Mouse (Mus musculus) MN1 (cell line): ENCODE data around the gene Tm9sf2.
A peak's percentile ranks its signal among the peaks of the same experiment; 100 is the strongest.
"Not testable (repeated sequence)": the region's sequence is repeated elsewhere in the genome, so short reads cannot be mapped to it uniquely, and the experiment has no call there.

Source experiments
- DNase-seq: peaks from one replicate; pipeline ENCODE4 v3.0.0-alpha.2; 2016; ENCODE audit warnings: low spot score

Tm9sf2 gene

DNA sequence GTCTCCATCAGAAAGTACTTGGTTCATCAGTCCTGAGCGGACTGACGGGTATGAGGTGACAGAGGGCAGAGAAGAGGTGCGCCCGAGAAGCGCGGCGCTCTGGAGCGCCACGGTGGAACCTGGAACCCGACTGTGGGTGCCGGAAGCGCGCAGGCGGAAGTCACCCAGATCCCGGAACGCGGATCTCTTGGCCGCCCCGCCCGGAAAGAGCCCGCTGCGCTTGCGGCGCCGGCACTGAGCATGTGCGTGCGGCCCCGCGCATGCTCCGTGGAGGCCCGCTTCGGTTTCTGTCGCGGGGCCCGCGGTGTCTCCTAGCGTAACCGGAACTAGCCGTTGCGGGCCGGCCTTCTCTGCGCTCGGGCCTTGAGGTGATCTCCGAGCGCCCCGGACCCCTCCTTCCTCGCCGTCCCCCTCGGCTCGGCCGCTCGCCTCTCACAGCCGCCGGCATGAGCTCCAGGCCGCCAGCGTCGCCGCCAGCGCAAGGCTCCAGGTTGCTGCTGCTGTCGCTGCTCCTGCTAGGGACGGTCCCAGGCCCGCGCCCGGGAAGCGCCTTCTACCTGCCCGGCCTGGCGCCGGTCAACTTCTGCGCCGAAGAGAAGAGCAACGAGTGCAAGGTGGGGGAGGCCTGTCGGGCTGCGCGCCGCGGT, at the start of gene Tm9sf2:
Tm9sf2 (plus strand) TSS at position 217 of the 647 bp plus-strand sequence.
- DNase-seq: peak; percentile 93

DNA sequence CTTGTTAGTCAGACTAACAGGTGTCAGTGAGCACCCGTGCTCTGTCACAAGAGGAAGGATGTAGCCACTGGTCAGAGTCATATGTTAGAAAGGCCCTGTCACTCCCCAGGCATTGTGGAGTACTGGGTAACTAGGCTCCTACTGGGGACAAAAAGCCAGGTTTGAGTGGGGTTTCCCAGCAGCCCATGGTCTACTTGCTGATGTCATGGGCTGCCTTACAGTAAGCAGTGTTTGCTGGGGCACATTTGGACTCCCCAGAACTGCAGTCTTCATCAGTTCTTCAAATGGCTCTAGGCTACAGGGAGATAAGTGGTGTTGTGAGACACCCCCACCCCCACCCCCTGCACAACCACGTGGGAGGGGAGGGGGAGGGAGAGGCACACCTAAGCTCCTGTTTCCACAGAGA, 48.9 kb upstream of the Tm9sf2 start:
- DNase-seq: no peak

DNA sequence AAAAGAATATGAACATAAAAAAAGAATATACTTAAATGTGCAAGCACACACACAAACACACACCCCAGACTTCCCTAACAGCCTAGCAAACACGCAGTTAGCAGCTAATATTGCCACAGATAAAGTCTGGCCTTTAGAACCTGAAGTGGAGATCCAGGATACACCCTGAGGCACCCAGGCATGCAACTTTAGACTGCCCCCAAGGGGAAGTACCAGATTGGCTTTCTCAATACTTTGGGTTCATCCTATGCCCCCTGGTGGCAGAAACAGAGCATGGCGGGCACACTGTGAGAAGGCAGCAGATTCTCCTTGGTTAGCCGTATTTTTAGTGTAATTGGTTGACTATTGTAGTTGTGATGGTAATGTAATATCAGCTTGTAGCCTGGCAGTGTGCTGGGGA, 46.2 kb upstream of the Tm9sf2 start:
- DNase-seq: peak; percentile 69

DNA sequence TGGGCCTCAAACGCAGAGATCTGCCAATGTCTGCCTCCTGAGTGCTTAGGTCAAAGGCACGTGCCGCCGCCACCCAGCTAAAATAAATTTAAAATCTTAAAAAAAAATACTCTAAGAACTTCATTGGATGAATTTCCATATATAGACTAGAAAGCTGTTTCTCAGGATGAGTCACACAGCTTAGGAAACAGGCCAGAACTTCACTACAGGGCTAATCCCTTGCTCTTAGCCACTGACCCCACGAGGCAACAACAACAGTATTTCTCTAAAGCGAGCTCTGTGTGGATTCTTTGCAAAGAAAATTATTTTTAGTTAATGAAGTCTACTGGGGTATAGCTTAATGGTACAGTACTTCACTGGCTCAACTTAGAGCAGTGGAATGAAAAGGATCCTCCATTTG, 45.5 kb upstream of the Tm9sf2 start:
- no peak for DNase-seq

DNA sequence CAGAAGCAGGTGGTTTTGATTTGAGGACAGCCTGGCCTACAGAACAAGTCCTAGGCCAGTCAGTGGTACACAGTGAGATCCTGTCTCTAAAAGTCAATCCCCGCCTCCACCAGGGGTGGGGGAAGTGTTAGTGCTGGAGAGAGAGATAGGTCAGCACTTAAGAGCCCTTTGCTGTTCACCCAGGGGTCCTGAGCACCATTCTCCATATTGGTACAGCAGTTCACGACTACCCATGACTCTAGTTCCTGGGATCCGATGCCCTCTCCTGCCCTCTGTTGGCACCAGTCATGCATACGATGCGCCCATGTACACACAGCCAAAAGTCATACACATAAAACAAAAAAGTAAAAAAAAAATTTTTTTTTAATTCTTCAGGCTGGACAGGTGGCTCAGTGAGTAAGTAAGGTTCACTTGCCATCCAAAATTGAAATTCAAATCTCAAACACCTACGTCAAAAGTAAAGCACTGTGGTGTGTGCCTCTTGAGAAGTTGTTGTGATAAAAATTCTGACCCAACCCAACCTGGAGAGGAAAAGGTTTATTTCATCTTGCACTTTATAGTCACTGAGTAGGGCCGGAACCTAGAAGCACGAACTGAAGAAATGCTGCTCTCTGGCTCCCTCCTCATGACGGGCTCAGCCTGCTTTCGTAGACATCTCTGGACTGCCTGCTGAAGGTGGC, 44.3 kb upstream of the Tm9sf2 start:
- no peak for DNase-seq

DNA sequence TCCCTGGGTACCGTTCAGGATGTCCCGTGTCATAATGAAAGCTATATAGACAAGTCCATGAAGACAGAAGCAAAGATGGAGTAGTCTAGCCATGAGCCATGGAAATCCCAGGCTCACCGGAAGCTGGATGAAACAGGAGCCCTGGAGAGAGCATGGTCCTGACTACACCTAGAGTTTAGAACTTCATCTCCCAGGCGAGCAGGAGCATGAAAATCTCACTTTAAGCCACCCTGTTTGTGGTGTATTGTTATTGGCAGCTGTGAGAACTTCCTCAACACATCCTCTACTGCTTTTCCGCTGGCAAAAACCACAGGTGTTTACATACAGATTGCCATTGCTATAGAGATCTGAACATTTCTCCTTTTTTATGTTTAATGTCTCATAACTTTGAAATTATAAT, 43.2 kb upstream of the Tm9sf2 start:
- DNase-seq: no peak

DNA sequence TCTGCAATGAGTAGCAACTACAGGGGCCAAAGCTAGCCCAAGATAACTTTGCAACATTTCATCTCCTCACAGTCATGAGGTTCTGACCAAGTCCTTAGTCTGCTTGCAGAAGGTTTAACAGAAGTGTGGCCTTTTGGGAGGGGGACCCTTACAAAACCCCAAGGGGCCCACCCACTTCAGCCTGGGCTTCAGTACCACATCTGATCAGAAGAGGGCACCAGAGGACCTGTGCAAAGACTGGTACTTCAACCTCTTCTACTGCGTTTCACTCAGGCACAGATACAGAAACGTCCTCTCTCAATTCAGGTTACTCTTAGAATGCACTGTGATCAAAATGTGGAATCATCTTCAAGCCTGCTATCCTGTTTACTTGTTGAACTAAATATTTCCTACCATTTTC, 42.3 kb upstream of the Tm9sf2 start:
- peak; percentile 57 for DNase-seq

DNA sequence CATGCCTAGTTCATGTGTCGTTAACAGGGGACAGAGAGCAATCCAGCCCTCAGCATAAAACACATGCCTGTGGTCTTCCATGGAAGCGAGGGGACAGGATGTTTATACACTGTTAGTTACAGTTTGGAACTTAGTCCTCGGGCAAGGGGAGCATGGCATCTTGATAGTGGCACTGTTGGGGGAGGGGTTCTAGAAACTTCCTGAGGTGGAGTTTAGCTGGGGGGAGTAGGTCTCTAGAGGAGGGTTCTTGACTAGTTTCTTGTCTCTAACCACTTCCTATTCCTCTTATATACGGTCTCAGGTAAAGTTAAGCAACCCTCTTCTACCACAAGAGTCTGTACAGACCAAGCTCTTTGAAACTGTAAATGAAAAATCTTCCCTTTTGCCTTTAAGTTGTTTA, 40.6 kb upstream of the Tm9sf2 start:
- DNase-seq: no peak

DNA sequence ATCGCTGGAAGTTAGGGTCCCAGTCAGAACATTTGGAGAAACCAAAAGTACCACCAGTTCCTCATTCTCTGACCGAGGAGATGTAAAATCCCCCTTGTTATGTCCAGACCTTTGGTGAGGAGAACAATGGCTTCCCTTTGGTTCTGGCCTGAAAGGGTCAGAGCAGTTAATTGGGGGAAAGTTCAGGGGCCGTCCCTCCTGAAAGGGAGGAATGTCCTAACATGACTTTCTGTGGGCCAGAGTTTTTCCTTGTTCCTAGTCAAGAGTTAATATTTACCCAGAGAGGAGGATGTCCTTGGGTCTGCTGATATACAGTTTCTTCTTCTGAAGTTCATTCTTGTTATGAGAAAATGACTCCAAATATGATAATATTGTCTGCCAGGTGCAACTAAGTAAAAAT, 38.8 kb upstream of the Tm9sf2 start:
- not testable (repeated sequence) for DNase-seq

DNA sequence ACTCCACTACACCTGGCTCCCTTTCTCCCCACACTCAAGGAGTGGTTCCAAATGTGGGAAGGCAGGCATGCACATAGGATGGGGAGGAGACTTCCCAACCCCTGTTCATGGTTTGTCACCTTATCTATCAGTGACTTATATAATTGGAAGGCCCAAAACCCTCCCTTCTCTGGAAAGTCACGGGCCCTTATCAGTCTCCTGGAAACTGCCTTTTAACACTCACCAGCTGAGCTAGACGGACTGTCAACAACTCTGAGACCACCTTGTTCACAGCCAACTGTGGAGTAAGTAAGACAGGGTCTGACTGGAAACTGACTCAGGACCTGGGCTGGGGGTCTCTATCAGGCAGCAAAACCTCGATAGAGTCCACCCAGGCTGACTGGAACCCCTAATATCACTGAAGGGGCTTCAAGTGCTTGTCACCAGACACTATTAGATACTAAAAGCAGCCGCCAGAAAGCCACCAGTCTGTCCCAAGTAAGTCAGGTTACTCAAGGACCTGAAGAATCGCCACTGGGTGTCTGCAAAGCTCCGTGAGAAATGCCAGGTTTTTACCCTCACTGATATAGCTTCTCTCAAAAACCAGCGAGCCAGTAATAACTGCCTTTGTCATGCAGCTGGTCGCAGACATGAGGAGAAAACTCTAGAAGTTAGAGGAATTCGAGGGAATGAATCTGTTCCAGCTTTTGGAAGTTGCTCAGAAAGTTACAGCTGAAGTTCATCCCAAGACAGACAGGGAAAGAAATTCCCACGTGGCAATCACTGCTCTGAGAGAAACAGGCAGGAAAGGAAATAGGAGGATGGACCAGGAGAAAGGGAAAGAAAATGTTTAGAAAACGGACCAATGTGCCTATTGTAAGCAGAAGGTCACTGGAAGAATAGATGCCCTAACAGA, 37.8 kb upstream of the Tm9sf2 start:
- peak; percentile 8 for DNase-seq

DNA sequence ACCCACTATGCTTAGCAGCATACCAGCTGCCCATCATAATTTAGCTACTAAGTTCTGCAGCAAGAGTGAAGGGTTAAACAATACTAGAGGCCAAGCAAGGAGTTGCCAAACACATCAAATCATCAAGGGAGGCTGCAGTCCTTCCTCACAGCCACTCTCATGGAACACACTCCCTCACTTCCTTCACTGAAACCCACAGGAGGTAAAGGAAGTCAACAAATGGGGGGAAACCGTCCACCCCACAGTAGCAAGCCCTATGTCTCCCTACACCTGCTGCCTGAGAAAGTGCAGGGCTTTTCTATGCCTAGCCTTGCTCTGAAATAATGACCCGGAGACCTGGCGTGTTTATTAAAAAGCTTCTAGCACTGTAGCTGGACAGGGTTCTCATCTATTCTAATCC, 36.9 kb upstream of the Tm9sf2 start:
- no peak for DNase-seq

DNA sequence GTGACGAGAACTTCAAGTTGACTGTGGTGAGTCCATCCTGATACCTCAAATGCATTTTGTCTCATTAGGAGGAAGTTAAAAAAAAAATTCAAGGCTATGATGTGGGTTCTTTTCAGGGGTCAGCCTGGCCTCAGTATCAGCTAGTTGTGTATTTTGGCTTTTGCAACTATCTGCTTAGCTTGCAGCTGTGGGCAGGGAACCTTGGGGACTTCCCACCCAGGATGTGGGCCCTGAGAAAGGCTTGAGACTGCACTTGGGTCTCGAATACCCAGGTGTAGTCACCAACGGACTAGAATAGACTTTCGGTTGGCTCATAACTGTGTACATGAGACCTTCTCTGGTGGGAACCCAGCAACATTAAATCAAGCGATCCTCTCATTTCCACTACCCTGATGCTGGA, 33.4 kb upstream of the Tm9sf2 start:
- no peak for DNase-seq

DNA sequence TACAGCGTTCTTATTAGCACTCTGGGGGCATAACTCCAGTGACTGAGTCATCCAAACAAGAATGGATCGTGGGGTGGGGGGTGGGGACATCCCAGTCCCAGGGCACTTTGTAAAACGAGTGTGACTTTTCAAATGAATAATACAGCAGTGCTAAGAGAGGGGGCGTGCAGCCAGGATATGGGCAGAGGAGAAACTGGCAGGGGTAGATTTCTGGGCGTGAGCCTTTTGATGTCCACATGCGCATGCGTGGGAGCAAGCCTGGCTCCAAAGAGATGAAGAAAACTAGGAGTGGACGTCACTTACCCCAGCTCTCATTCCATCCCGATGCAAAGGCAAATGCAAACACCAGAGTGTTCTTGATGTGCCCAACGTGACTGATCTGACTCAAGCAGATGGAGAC, 32.5 kb upstream of the Tm9sf2 start:
- no peak for DNase-seq

DNA sequence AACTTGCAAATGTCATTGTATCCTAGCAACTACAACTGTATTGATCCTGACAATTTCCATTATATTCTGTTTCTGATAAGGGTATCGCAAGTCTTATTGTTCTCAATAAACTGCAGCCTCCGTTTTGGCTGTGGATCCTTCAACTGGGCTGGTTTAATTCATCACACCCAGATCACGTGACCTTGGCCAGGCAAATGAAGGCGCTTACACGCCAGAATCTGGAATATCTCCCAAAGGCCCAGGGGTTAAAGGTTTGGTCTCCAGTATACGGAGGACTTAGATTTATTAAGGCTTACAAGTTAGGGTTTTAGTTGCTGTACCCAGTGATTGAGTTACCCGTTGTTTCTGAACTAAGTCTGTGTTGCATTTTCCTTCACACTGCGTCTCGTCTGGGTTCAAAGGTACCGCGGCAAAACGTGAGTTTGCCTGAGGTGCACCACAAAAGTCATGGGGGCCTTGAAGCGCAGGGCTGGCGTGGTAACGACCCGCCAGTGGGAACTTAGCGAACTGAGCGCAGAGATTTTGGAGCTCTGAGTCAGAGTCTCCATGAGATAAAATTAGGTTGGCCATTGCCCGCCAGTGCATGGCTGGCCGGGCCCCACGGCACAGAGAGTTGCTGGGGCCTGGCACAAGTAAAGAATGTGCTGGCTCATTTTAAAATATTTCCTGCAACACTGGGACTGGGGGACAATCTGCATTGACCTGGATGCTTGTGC, 31.2 kb upstream of the Tm9sf2 start:
- no peak for DNase-seq

DNA sequence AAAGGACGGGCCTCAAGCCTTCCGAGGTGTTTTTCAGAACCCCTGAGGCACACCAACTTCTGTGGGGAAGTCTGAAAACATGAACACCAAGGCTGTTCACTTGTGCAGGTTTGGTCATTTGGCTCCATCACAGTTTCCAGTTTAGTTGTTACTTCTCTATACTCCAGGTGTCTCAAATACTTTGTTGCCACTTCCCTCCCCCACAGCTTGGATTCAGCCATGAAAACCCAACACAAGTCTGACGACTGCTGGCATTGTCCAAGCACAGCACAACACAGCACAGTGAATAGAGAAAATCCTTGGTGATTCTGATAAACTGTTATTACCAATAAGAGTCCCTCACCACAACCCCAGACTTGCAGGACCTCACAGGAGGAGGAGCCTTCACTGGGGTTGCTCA, 29.8 kb upstream of the Tm9sf2 start:
- DNase-seq: no peak

DNA sequence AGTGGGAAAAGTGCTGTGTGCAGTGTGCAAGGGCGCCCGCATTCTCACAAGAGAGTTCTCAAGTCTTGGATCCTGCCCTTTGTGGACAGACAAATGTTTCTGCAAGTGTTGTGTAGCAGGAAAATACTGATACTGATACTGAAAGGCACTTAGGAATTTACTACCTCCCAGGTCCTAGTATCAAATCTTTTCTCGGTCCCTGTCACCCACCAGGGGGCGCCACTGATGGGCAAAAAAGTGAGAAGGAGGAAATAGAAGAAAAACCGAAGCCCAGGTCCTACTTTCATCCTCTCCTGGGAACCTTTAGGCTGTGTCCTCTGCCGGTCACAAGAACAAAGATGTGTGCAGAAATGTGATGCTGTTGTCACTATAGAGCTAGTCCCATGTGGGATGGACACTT, 27.4 kb upstream of the Tm9sf2 start:
- peak; percentile 13 for DNase-seq

DNA sequence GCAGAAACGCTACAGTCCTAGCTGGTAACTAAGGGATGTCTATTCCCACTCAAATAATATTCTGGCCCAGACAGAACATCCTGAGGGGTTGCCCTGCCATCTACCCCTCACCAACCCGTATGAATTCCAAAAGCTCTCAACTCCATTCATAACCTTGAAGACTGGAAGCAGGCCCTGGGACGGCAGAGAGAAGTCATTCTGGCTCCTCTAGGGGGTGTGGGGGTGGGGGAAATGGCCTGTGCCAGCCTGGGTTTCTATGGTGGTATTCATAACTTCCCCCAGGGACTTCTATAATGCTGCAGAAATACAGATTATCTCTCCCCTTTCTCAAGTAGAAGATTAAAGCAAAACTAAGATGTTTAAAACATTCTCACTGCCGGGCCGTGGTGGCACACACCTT, 26.9 kb upstream of the Tm9sf2 start:
- no peak for DNase-seq

DNA sequence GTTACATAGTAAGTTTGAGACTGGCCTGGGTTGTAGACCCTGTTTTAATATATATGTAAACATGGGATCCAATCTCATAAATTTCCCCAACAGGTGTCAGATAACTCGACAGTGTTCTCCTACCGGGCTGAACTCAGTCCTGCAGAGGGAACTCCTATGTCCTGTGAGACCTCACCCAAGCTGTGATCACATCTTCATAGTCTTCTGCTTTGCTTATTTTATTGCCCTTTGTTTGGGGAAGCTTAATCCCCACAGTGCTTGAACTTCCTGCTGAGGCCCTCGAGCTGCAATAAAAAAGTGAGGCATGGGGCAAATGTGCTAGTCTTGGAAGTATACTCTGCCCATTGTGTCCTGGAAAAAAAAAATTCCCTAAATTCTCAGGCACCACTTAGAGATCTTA, 25.5 kb upstream of the Tm9sf2 start:
- DNase-seq: no peak

DNA sequence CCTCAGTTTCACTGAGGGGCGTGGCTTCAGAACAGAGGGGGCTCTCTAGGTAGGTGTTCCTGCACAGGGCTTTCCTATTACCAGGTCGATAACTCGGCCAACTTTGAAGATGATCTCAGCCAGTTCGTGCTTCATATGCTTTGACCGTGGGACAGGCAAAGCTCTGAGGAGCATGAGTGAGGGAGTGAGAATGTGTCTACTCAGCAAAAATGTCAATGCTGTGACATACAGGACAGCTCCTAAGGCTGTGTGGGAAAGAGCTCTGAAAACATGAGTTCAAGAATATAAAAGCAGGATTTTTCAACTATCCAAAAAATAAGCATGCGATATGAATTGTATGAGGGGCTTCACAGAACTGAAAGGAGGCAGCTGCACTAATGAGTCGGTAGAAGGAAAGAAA, 23.3 kb upstream of the Tm9sf2 start:
- DNase-seq: no peak

DNA sequence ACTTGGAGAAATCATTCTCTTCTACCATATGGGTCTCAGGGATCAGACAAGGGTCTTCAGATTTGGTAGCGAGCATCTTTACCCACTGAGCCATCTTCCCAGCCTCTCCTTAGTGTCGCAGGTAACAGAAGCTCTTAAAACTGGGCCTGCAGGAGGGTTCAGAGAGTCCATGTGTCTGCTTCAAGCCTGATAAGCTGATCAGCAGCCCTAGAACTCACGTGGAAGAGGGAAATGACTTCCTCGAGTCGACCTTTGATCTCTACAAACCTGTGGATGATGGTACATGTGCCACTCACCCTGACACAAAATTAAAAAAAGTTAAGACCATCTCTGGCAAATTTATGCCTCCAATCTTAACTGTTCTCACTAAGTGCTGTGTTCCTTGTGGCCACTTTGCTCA, 18.9 kb upstream of the Tm9sf2 start:
- DNase-seq: no peak

DNA sequence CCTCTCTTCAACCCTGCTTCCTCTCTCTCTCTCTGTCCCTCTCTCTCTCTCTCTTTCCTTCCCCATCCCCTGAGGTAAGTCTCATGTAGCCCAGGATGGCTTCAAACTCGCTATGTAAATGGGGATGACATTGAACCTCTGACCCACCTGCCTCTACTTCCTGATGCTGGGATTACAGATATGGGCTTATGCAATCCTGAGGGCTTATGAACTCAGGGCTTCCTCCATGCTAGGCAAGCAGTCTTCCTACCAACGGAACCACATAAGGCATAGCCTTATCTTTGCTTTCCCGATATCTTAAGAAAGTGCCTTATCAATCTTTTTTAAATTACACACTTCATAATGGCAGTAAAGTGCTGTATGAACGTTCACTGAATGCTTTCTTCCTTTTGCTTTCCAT, 14.5 kb upstream of the Tm9sf2 start:
- no peak for DNase-seq

DNA sequence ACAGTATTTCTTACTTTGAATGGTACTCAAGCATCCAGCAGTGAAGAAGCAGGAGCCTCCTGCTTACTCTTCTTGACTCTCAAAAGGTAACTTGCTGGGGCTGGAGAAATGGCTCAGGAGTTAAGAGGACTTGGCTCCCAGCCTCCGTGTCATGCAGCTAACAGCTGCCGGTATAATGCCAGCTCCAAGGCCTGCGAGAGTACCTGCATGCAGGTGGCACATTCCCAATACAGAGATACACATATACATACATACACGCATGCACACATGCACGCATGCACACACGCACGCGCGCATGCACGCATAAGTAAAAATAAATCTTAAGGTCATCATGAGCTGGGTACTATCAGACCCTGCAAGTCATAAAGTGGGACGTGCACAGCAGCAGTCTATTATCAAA, 10.5 kb upstream of the Tm9sf2 start:
- DNase-seq: no peak

DNA sequence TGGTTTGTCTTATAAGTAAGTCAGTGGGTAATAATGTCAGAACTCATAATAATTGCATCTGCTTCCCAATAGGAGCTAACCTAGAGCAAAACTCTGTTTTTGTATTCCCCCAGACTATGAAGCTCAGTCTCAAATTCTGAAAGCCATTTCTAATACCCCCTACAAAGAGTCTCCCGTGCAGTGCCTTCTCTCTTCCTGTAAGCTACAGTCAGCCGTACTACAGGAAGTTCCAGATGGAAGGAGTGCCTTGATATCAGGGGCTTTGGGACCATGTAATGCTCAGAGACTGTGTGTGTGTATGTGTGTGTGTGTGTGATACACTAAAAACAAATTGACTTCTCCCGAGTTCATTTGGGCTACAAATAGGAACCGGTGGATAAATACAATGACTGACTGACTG, 7.3 kb upstream of the Tm9sf2 start:
- DNase-seq: no peak
